Comparison of ENCODE assay signal across 8 mouse cellular contexts in genomic region chr2:119028941-119029551, GRCm38 (mm10). TPM values are rescaled to one million over a fixed set of nuclear protein-coding genes. Genes with fewer than 3 reads are reported as not detected.
DNase-seq lines count a peak whose midpoint lies in the region; ATAC-seq and TF ChIP-seq lines count a peak whose summit lies in the region.

TSS of gene Ccdc32 (minus strand) at chr2:119029393.

- H3K36me3 ChIP-seq in ES-E14 (ENCODE audit: control insufficient read depth, insufficient read depth, low read length, poor library complexity, severe bottlenecking), result no peaks in the 10 kb centered on the region
- H3K36me3 ChIP-seq in forebrain, embryonic 15.5 days, result 0 out of 2 replicates have a peak, but pooled peaks cover 7% of the 10 kb centered on the region

- DNase-seq in ES-E14 (ENCODE audit: low read depth, low spot score), result peak; percentile 96
- peak; percentile 93 for DNase-seq in cerebellum, adult 11-12 months
- peak; percentile 89 for DNase-seq in heart, postnatal 25 days (ENCODE audit: low spot score)
- peak; percentile 90 to 98 for DNase-seq in layer of hippocampus, adult 18-20 months (ENCODE audit: low spot score in 2 of 2)
- peak; percentile 97 for DNase-seq in lung, adult 2 months
- DNase-seq in thymus, adult 18-20 months, result peak; percentile 84 to 92

- no peaks in the 10 kb centered on the region for H3K27me3 ChIP-seq in forebrain, embryonic 15.5 days

- H3K27ac ChIP-seq in ES-E14 (ENCODE audit: insufficient read depth, low read depth, low read length, poor library complexity, severe bottlenecking), result no peak within 1 kb of the TSS
- H3K27ac ChIP-seq in forebrain, embryonic 15.5 days (replicated peaks), result no peak within 1 kb of the TSS

- in situ Hi-C loops in ES-E14 (cut with MboI; ENCODE audit: low sequenced_read_pairs in 2 of 2, unreplicated experiment in 2 of 2), result no loop called here

- peak within 1 kb of the TSS; percentile 84 to 97 for H3K4me3 ChIP-seq in ES-E14 (ENCODE audit: insufficient read depth in 1 of 2, low read depth in 1 of 2, low read length in 2 of 2, poor library complexity in 1 of 2, severe bottlenecking in 1 of 2)
- H3K4me3 ChIP-seq in forebrain, embryonic 15.5 days, result peak within 1 kb of the TSS; percentile 70
- H3K4me3 ChIP-seq in lung, adult 2 months (replicated peaks; ENCODE audit: extremely low read depth, low read depth, low read length), result peak within 1 kb of the TSS; percentile 97

- intact Hi-C loops in heart, postnatal 25 days (cut with DNase I), result no loop called here

- no peak for TF ChIP-seq CTCF in lung, adult 2 months (IDR thresholded peaks at IDR 0.05; ENCODE audit: insufficient read depth, low read length)

- peak; percentile 57; the same call in 1 of the 2 replicates for TF ChIP-seq POLR2A in lung, adult 2 months (IDR thresholded peaks at IDR 0.05; ENCODE audit: borderline replicate concordance, extremely low read depth, low read depth, low read length)

- under 1% methylated on average over 28 of the region's 28 CpGs for WGBS in forebrain, embryonic 15.5 days
- under 1% methylated on average over 28 of the region's 28 CpGs for WGBS in lung, adult 2 months

- peak; percentile 97 for ATAC-seq in forebrain, embryonic 15.5 days (replicated peaks)
- ATAC-seq in neutrophil, adult 5-6 weeks (ENCODE audit: extremely low read depth, insufficient number of reproducible peaks, low FRiP score, poor library complexity, severe bottlenecking), result peak; percentile 100

- H3K4me1 ChIP-seq in ES-E14 (ENCODE audit: control insufficient read depth in 2 of 2, insufficient read depth in 2 of 2, low read length in 2 of 2, poor library complexity in 1 of 2), result no peaks in the 10 kb centered on the region
- H3K4me1 ChIP-seq in forebrain, embryonic 15.5 days, result peaks cover 16% of the 10 kb centered on the region
- H3K4me1 ChIP-seq in lung, adult 2 months (ENCODE audit: control insufficient read depth, insufficient read depth, low read length), result peaks cover 7% of the 10 kb centered on the region

- H3K9ac ChIP-seq in ES-E14 (ENCODE audit: insufficient read depth, low read depth, low read length, poor library complexity, severe bottlenecking), result peak within 1 kb of the TSS; percentile 77
- H3K9ac ChIP-seq in forebrain, embryonic 15.5 days (replicated peaks), result peak within 1 kb of the TSS; percentile 61

- H3K9me3 ChIP-seq in ES-E14 (ENCODE audit: control insufficient read depth, insufficient read depth, low read depth, low read length), result no peaks in the 10 kb centered on the region
- H3K9me3 ChIP-seq in forebrain, embryonic 15.5 days, result no peaks in the 10 kb centered on the region

- peak within 1 kb of the TSS; percentile 68 for H3K4me2 ChIP-seq in forebrain, embryonic 15.5 days (replicated peaks)

TF ChIP-seq in ES-E14, 5 proteins besides CTCF, POLR2A, EP300 and RAD21:
- TF ChIP-seq MAFK (IDR thresholded peaks at IDR 0.05; ENCODE audit: insufficient read depth, low read depth, low read length) (no peak), HCFC1 (IDR thresholded peaks at IDR 0.05; ENCODE audit: borderline replicate concordance, insufficient read depth, low read length) (no peak), ZNF384 (IDR thresholded peaks at IDR 0.05; ENCODE audit: low read depth, low read length) (no peak)

RNA-seq across cellular contexts. Expression of gene Ccdc32, which starts in this region (rescaled TPM):
- 5.2 and 6.3 TPM in 2 replicates for total RNA-seq in ES-E14 (2012; rRNA removed)
- polyA plus RNA-seq in forebrain, embryonic 15.5 days (2015; fragmentation: Nextera tagmentation; extraction: Ambion mirVana), result 38.3 and 43.3 TPM in 2 replicates
- 10 to 100 TPM; 10.0 to 13.0 TPM for total RNA-seq in heart, postnatal 25 days (2021)
- total RNA-seq in layer of hippocampus, adult 18-20 months (2021), result 10 to 100 TPM; 55.6 to 56.3 TPM
- 5.8 and 7.5 TPM in 2 replicates for polyA plus RNA-seq in lung, adult 2 months (2012; rRNA removed)
- 9.0 and 10.9 TPM in 2 replicates for total RNA-seq in neutrophil, adult 5-6 weeks (2017)
